Mouse (Mus musculus) kidney, postnatal 10 days (tissue): ENCODE results near the gene Krtap5-1.
"Not testable (repeated sequence)": the region's sequence is repeated elsewhere in the genome, so short reads cannot be mapped to it uniquely, and the experiment has no call there.

Source experiments
- DNase-seq: peaks from one replicate; pipeline ENCODE4 v3.0.0; 2021; ENCODE audit warnings: mixed read lengths

The Krtap5-1 gene

GRCm38 (mm10) chr7:142296108-142296507 lies 810 bp downstream of the Krtap5-1 start:
- peak; percentile 31 for DNase-seq

GRCm38 (mm10) chr7:142295418-142295817 lies 1.5 kb downstream of the Krtap5-1 start:
- DNase-seq: no peak

- DNase-seq: peak; percentile 54
Measured at GRCm38 (mm10) chr7:142293851-142294250, 3.1 kb downstream of the Krtap5-1 start.

DNA sequence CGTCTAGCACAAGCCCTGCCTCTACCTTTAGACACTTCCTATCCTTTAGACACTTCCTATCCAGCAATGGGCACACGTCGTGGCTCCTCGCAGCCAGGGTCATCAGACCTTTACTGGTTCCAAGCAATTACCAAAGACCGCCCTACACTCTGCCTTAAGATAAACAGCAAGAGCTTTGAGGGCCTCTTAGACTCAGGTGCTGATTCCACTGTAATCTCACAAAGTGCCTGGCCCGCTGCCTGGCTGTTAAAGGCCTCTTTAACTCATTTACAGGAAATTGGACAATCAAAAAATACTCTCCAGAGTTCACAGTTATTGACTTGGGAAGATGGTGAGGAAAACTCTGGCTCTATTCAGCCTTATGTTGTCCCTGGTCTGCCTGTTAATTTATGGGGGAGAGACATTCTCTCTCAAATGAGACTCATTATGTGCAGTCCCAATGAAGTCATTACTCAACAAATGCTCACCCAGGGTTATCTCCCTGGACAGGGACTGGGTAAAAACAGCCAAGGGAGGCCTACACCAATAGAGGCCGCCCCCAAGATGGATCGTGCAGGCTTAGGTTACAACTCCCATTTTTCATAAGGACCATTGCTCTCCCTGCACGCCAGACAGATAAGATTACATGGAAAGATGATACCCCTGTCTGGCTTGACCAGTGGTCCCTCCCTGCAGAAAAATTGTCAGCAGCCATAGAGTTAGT lies 10.9 kb downstream of the Krtap5-1 start:
- DNase-seq: not testable (repeated sequence)

DNA sequence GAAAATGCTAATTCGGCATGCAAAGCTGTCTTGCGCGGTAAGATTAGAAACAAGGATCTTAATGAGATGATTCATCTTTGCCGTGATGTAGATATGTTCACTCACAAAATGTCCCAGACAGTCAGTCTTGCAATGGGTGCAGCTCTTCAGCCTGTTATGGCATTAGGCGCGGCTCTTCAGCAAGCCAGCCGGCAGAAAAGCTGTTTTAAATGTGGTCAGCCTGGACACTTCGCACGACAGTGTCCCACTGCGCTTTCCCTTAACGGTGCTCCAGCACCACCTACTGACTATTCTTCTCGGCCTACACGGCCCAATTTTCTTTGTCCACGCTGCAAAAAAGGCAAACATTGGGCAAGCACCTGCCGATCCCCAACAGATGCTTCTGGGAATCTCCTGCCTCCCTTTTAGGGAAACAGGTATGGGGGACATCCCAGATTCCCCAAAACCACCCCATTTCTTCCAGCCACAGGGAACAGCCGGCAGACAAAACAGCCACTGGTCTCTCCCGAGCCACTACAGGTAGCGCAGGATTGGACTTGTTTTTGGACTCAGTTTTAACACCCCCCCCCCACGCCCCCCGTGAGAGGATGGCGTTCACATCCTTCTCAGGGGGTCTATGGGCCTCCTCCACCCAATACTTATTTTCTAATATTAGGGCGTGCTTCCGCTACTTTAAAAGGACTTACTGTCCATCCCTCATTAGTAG lies 11.6 kb downstream of the Krtap5-1 start:
- peak; percentile 66 for DNase-seq

- DNase-seq: peak; percentile 96
Measured at GRCm38 (mm10) chr7:142284615-142285080, 12.3 kb downstream of the Krtap5-1 start.

DNA sequence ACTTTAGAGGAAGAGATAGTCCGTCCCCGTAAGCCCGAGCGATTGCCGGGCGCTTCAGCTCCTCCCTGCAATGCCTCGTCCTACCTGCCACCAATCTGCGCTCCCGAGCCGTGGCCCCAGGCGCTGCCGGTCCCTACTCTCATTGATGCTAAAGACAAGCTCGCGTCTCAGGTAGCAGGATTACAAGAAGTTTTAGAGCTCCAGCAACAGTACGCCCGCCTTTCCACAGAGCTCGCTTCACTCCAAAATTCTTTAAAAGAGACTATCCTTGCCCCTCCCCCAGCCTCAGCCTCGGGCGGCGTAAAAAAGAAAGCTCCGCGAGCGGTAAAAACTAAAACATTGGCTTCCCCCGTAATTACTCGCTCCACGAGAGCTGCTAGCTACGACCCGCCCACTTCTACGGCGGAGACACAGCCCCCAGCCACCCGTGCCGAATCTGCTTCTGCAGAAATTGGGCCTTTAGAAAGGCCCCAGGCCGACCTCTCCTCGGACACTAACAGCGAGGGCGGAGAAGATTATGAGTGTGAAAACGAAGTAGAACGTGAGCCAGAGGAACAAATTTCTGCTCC lies 12.8 kb downstream of the Krtap5-1 start:
- DNase-seq: peak; percentile 80

- DNase-seq: not testable (repeated sequence)
Measured at GRCm38 (mm10) chr7:142282847-142283246, 14.1 kb downstream of the Krtap5-1 start.

DNA sequence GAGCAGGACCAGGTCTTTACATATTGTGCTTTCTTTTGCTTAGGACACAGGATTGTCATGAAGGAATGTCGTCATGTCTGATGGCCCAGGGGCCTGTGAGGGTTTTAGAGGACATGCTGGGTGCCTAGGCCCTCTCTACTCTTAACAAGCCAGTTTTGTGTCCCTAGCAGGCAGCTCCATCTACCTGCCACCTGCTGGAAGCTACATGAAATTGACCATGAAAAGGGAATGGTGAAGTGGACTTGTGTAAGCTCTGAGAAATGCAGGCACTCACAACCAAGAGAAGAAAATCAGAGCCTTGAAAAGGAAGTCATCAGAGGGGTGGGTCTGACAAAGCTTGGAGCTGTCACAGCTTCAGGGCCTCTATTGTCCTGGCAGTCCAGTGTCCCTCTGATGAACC lies 17.6 kb downstream of the Krtap5-1 start:
- DNase-seq: not testable (repeated sequence)

DNA sequence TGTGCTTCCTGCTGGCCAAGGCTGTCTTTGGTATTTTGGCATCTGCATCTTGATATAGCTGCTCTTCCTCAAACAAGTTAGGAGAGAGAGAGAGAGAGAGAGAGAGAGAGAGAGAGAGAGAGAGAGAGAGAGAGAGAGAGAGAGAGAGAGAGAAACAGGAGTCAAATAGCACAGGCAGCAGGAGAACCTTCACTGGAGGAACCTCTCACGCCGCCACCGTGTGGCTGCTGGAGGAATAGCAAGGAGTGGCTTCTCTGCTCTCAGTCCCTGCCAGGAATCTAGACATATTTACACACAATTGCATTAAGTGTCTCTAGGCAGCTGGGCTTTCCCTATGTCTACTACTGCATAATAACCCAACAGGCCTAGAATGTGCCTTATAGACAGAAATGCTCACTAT lies 18.7 kb downstream of the Krtap5-1 start:
- DNase-seq: peak; percentile 85

DNA sequence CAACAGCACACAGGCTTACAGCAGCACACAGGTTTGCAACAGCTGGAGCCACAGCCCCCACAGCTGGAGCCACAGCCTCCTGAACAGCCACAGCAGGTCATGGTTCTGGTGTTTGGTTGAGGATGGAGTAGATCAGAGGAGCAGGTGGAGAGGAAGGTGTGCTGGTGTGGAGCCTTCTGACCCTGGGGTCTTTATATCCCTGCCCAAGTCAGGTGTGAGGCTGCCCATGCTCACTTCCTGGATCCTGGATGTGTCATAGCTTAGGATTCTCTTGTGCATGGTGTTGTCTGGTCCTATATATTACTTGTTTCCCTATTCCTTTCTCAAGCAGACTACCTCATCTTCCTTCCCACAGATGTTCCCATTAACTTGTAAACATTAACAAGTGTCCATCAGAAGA lies 22.7 kb downstream of the Krtap5-1 start, which contains the start of gene Gm4559:
Gm4559 (minus strand) TSS at position 101 of the 400 bp plus-strand sequence.
- DNase-seq: not testable (repeated sequence)

- not testable (repeated sequence) for DNase-seq
Measured at GRCm38 (mm10) chr7:142258254-142258653, 38.7 kb downstream of the Krtap5-1 start, which contains the start of gene Gm2431. Gene Gm2431 (minus strand): TSS chr7:142258354.

- DNase-seq: peak; percentile 62
Measured at GRCm38 (mm10) chr7:142255517-142255916, 41.4 kb downstream of the Krtap5-1 start.

DNA sequence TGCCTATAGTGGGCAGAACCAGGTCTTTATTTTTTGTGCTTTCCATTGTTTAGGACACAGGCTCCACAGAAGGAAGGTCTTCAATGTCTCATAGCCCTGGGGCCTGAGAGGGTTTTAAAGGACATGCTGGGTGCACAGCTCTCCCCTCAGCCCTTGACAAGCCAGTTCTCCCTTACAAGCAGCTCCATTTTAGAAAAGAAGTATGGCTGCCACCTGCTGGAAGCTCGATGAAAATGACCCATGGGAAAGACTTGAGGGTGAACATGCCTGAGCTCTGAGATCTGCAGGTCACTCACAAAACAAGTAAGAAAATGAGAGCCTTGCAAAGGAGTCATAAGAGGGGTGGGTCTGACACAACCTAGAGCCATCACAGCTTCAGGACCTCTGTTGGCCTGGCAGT lies 47.1 kb downstream of the Krtap5-1 start:
- DNase-seq: peak; percentile 68
